Mouse (Mus musculus): ENCODE data around the gene Arcn1. TPM values are rescaled to one million over a fixed set of nuclear protein-coding genes. Genes with fewer than 3 reads are reported as not detected.

Arcn1 gene
- polyA plus RNA-seq, 1 experiment from 2014 or later, result 193 TPM

- DNase-seq (ENCODE audit: low spot score), result no peak
- peaks cover 35% of the 10 kb centered on the region for H3K27me3 ChIP-seq (ENCODE audit: low read depth, poor library complexity, severe bottlenecking)
- H3K36me3 ChIP-seq, result peaks cover 2% of the 10 kb centered on the region
- peaks cover 54% of the 10 kb centered on the region for H3K4me1 ChIP-seq
- no peaks in the 10 kb centered on the region for H3K9me3 ChIP-seq (replicated peaks)
- 88% methylated on average over 6 of the region's 6 CpGs for WGBS
- 0 out of 2 replicates have a peak overlapping the region, but pooled peaks have one; percentile 84 for H3K4me3 ChIP-seq
- H3K27ac ChIP-seq, result peak overlapping the region; percentile 88
Observed at GRCm38 (mm10) chr9:44735886-44736285, 31.8 kb downstream of the Arcn1 start.

- Histone ChIP-seq H3K27ac (peak within 1 kb of the TSS; percentile 88), H3K4me1 (peaks cover 54% of the 10 kb centered on the region), H3K4me3 (peak within 1 kb of the TSS; percentile 84), H3K9me3 (replicated peaks) (no peaks in the 10 kb centered on the region), H3K27me3 (ENCODE audit: low read depth, poor library complexity, severe bottlenecking) (peaks cover 35% of the 10 kb centered on the region), H3K36me3 (no peaks in the 10 kb centered on the region)
- DNase-seq (ENCODE audit: low spot score), result peak; percentile 80
- WGBS, result under 1% methylated on average over 47 of the region's 47 CpGs
Observed at GRCm38 (mm10) chr9:44734524-44735494, 32.8 kb downstream of the Arcn1 start, which contains the start of gene Phldb1. Phldb1 (minus strand) TSS chr9:44735198.

- WGBS, result 1% methylated on average over 79 of the region's 79 CpGs
- peak; percentile 74 for DNase-seq (ENCODE audit: low spot score)
- no peaks in the 10 kb centered on the region for H3K36me3 ChIP-seq
- H3K4me3 ChIP-seq, result peak overlapping the region; percentile 84
- H3K9me3 ChIP-seq (replicated peaks), result no peaks in the 10 kb centered on the region
- peaks cover 54% of the 10 kb centered on the region for H3K4me1 ChIP-seq
- peaks cover 35% of the 10 kb centered on the region for H3K27me3 ChIP-seq (ENCODE audit: low read depth, poor library complexity, severe bottlenecking)
- peak overlapping the region; percentile 88 for H3K27ac ChIP-seq
Observed at GRCm38 (mm10) chr9:44733671-44734523, 33.7 kb downstream of the Arcn1 start.

DNA sequence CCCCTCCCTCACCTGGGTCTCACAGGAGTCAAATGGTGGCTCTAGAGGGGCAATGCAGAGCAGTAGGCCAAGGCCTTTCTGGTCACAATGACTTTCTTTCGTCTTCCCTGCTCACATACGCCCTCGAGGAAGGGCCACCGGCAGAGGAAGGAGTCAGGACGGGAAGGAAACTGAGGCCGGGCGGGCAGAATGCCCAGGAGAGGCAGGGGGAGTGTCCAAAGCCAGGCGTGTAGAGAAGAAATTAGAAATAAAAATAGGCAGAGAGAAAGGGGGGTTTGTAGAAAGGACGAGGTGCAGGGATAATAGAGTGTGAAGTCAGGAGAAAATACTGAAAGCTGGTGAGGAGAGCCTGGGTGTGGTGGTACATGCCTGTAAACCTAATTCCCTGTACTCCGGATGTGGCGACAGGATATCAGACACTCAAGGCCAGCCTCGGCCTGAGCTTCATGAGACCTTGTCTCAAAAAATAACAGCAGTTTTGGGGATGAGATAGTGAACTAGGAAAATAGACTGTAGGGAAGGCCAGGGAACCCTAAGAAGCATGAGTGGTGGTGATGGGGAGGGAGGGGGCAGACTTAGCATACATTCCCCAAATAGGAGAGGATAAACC lies 34.6 kb downstream of the Arcn1 start:
- Histone ChIP-seq H3K9me3 (replicated peaks) (no peaks in the 10 kb centered on the region), H3K4me3 (peak overlapping the region; percentile 84), H3K36me3 (no peaks in the 10 kb centered on the region), H3K4me1 (peaks cover 53% of the 10 kb centered on the region), H3K27ac (peak overlapping the region; percentile 88), H3K27me3 (ENCODE audit: low read depth, poor library complexity, severe bottlenecking) (peaks cover 35% of the 10 kb centered on the region)
- 53% methylated on average over 12 of the region's 12 CpGs for WGBS
- no peak for DNase-seq (ENCODE audit: low spot score)

- Histone ChIP-seq H3K27ac (no peak overlapping the region), H3K4me1 (peaks cover 49% of the 10 kb centered on the region), H3K36me3 (no peaks in the 10 kb centered on the region), H3K27me3 (ENCODE audit: low read depth, poor library complexity, severe bottlenecking) (peaks cover 35% of the 10 kb centered on the region), H3K4me3 (no peak overlapping the region), H3K9me3 (replicated peaks) (no peaks in the 10 kb centered on the region)
- DNase-seq (ENCODE audit: low spot score), result no peak
- 70% methylated on average over 5 of the region's 5 CpGs for WGBS
Observed at GRCm38 (mm10) chr9:44732130-44732549, 35.5 kb downstream of the Arcn1 start.

DNA sequence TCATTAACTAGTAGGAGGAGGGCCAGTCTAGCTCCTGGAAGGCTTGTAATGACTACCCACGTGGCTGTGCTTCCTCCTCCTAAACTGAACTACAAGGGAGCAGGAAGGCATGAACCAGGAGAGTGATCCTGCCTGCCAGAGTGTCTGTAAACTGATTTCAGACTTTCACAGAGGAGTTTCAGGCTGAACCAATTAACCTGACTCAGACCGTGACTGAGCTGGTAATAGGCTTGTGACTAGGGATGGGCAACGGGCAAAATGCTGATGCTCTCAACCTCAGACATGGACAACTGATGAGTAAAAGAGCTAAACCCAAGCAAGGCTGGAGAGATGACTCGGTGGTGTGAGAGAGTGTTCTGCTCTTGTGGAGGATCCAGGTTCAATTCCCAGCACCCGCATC lies 40.2 kb downstream of the Arcn1 start:
- WGBS, result 62% methylated on average over 5 of the region's 5 CpGs
- DNase-seq (ENCODE audit: low spot score), result no peak
- Histone ChIP-seq H3K4me1 (peaks cover 39% of the 10 kb centered on the region), H3K9me3 (replicated peaks) (no peaks in the 10 kb centered on the region), H3K27me3 (ENCODE audit: low read depth, poor library complexity, severe bottlenecking) (peaks cover 8% of the 10 kb centered on the region), H3K27ac (no peak overlapping the region), H3K36me3 (peaks cover 31% of the 10 kb centered on the region), H3K4me3 (no peak overlapping the region)

- peaks cover 31% of the 10 kb centered on the region for H3K36me3 ChIP-seq
- no peaks in the 10 kb centered on the region for H3K27me3 ChIP-seq (ENCODE audit: low read depth, poor library complexity, severe bottlenecking)
- no peaks in the 10 kb centered on the region for H3K9me3 ChIP-seq (replicated peaks)
- H3K4me1 ChIP-seq, result peaks cover 45% of the 10 kb centered on the region
- H3K27ac ChIP-seq, result peak overlapping the region; percentile 58
- 58% methylated on average over 10 of the region's 10 CpGs for WGBS
- no peak overlapping the region for H3K4me3 ChIP-seq
- DNase-seq (ENCODE audit: low spot score), result no peak
Observed at GRCm38 (mm10) chr9:44726431-44727146, 41.1 kb downstream of the Arcn1 start.

GRCm38 (mm10) chr9:44724665-44725064 lies 43.0 kb downstream of the Arcn1 start:
- WGBS, result 53% methylated on average over 2 of the region's 2 CpGs
- no peak for DNase-seq (ENCODE audit: low spot score)
- peaks cover 63% of the 10 kb centered on the region for H3K4me1 ChIP-seq
- no peaks in the 10 kb centered on the region for H3K27me3 ChIP-seq (ENCODE audit: low read depth, poor library complexity, severe bottlenecking)
- H3K36me3 ChIP-seq, result peaks cover 31% of the 10 kb centered on the region
- H3K9me3 ChIP-seq (replicated peaks), result no peaks in the 10 kb centered on the region
- no peak overlapping the region for H3K4me3 ChIP-seq
- H3K27ac ChIP-seq, result peak overlapping the region; percentile 39; the same call in 1 of the 2 replicates

GRCm38 (mm10) chr9:44724223-44724622 lies 43.4 kb downstream of the Arcn1 start:
- no peak for DNase-seq (ENCODE audit: low spot score)
- Histone ChIP-seq H3K27me3 (ENCODE audit: low read depth, poor library complexity, severe bottlenecking) (no peaks in the 10 kb centered on the region), H3K4me1 (peaks cover 68% of the 10 kb centered on the region), H3K27ac (peak overlapping the region; percentile 39; the same call in 1 of the 2 replicates), H3K36me3 (peaks cover 32% of the 10 kb centered on the region), H3K4me3 (no peak overlapping the region), H3K9me3 (replicated peaks) (no peaks in the 10 kb centered on the region)
- WGBS, result 72% methylated on average over 6 of the region's 6 CpGs

- 73% methylated on average over 11 of the region's 11 CpGs for WGBS
- H3K27ac ChIP-seq, result peak overlapping the region; percentile 63; the same call in 1 of the 2 replicates
- no peak for DNase-seq (ENCODE audit: low spot score)
- H3K36me3 ChIP-seq, result peaks cover 35% of the 10 kb centered on the region
- H3K4me3 ChIP-seq, result no peak overlapping the region
- H3K9me3 ChIP-seq (replicated peaks), result no peaks in the 10 kb centered on the region
- peaks cover 70% of the 10 kb centered on the region for H3K4me1 ChIP-seq
- H3K27me3 ChIP-seq (ENCODE audit: low read depth, poor library complexity, severe bottlenecking), result no peaks in the 10 kb centered on the region
Observed at GRCm38 (mm10) chr9:44723521-44724041, 44.1 kb downstream of the Arcn1 start.

DNA sequence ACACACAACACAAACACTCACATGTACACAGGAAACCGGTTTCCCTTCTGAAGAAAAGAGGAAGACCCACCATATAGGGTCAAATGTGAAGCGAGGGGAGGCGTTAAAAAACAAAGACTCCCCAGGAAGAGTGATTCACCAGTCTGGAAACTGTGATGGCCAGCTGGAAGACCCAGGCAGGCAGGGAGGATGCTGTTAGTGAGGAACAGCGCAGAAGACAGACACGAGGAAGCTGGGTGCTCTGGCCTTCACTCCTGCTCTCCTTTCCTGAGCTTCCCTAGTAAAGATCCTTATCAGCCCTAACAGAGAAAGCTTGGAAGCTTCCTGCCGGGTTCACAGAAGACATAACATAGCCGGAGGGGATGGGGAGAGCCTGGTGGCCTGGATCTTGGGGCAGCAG lies 44.6 kb downstream of the Arcn1 start:
- Histone ChIP-seq H3K4me3 (no peak overlapping the region), H3K27me3 (ENCODE audit: low read depth, poor library complexity, severe bottlenecking) (no peaks in the 10 kb centered on the region), H3K36me3 (peaks cover 40% of the 10 kb centered on the region), H3K4me1 (peaks cover 70% of the 10 kb centered on the region), H3K9me3 (replicated peaks) (no peaks in the 10 kb centered on the region), H3K27ac (peak overlapping the region; percentile 63; the same call in 1 of the 2 replicates)
- 47% methylated on average over 7 of the region's 7 CpGs for WGBS
- DNase-seq (ENCODE audit: low spot score), result no peak
